Mouse (Mus musculus): ENCODE results near the gene Trpm3.

The Trpm3 gene

DNA sequence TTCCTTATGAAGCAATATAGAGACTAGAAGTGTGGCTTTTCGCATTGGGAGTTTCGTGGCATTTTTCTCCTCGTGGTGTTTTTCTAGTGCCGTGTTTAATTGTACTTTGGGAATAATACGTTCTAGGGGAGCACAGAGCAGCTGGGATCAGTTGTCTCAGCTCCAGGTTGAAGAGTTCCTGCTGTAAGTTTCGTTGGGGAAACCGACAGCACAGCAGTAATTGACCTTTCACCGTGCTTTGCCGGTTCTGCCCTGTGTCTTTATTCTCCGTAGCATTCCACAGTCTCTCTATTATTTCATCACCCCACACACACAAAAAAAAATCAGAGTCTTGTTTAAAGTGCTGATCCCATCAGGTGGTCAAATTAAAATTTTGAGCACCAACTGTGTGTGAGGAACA lies 496.8 kb downstream of the Trpm3 start:
- DNase-seq (ENCODE audit: low spot score): peak; percentile 39

- no peak for DNase-seq (ENCODE audit: low spot score)
Measured at GRCm38 (mm10) chr19:22637786-22638185, 498.9 kb downstream of the Trpm3 start.

GRCm38 (mm10) chr19:22638394-22638954 lies 499.6 kb downstream of the Trpm3 start:
- DNase-seq (ENCODE audit: low spot score): no peak

- DNase-seq (ENCODE audit: low spot score): peak; percentile 59
Measured at GRCm38 (mm10) chr19:22642124-22642523, 503.3 kb downstream of the Trpm3 start.

DNA sequence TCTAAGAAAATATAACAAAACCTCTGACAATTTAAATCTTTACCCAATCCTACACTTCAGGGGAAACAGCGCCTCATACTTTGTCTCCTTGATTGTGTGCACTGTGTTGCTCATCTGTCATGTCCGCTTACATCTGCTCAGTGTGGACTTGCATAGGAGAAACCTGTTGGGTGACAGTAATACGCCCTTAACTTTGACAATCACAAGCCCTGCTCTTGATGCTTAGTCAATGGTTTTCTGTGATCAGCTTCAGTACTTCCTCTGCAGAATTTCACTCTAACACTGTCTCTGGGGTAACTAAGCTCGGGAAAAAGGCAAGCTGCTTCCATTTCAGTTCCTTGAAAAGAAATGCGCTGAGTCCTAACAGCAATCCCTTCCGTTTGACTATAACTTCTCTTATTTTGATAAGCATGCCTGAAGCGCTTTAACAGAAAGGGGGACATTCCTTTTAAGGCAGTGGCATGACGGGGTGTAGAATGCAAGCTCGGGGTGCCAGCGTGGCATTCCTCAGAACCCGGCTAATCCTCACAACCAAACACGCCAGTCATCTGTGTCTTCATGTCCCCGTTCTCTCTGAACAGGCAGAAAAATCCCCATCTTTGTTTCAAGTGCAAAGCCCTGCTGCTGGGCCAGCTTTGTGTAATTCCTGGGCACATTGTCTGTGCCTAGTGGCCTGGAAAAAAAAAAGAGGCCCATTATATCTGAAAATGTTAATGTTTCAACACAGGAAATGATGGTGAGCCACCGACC lies 517.8 kb downstream of the Trpm3 start:
- no peak for DNase-seq (ENCODE audit: low spot score)

GRCm38 (mm10) chr19:22657251-22657650 lies 518.4 kb downstream of the Trpm3 start:
- peak; percentile 34 for DNase-seq (ENCODE audit: low spot score)

- no peak for DNase-seq (ENCODE audit: low spot score)
Measured at GRCm38 (mm10) chr19:22665401-22665800, 526.6 kb downstream of the Trpm3 start.

DNA sequence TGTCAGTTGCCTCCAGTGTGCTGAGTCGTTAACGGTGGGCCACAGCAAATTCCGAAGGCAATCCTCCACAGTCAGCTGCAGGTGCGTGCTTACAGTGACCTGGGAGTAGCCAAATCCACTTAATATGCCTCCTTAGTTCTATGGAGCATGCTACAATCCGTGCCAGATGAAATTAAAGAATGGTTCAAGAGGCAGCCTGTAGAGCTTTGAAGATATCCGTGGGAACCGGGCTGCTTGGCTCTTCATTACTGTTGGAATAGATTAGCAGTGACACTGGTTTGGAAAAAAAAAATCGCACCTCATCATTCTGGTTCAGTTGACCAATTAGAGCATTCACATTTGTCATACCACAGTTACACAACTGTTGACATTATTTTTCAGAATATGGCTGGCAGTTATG lies 531.4 kb downstream of the Trpm3 start:
- DNase-seq (ENCODE audit: low spot score): no peak

GRCm38 (mm10) chr19:22672892-22673291 lies 534.0 kb downstream of the Trpm3 start:
- no peak for DNase-seq (ENCODE audit: low spot score)

DNA sequence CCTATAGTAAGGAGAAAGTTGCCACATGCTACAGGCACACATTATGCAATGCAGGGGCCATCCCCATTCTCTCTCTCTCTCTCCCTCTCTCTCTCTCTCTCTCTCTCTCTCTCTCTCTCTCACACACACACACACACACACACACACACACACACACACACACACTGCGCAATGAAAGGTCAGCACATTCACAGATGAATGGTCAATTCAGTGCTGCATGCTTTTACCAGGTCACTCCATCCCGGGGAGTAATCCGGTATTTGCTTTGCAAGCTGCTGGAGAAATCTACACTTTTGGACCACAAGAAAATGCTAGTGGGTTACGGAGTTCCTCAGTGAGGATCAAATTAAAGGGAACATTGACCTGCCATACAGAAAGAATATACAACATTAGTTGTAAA lies 537.4 kb downstream of the Trpm3 start:
- DNase-seq (ENCODE audit: low spot score): no peak

- DNase-seq (ENCODE audit: low spot score): no peak
Measured at GRCm38 (mm10) chr19:22682238-22682637, 543.4 kb downstream of the Trpm3 start.

GRCm38 (mm10) chr19:22691995-22692394 lies 553.1 kb downstream of the Trpm3 start:
- no peak for DNase-seq (ENCODE audit: low spot score)

- DNase-seq (ENCODE audit: low spot score): no peak
Measured at GRCm38 (mm10) chr19:22692553-22692952, 553.7 kb downstream of the Trpm3 start.

- no peak for DNase-seq (ENCODE audit: low spot score)
Measured at GRCm38 (mm10) chr19:22692956-22693355, 554.1 kb downstream of the Trpm3 start.

DNA sequence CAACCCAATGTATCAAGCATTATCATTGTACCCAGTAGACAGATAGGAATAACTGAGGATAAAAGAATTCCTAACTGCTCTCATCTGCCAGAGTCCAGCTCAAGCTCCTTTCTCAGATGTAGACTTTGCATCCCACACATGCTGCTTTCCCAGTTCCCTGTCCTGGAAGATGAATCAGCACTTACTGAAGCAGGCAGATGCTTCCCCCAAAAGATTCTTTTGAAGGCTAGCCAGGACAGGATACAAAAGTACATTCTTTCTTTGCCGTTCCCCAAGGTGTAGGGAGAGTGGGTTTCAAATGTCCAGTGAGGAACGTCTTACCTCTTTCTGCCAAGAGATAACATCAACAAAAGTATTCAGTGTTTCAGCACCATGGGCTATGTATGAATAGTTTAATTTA lies 556.6 kb downstream of the Trpm3 start:
- no peak for DNase-seq (ENCODE audit: low spot score)

GRCm38 (mm10) chr19:22698737-22699136 lies 559.9 kb downstream of the Trpm3 start:
- DNase-seq (ENCODE audit: low spot score): no peak

- DNase-seq (ENCODE audit: low spot score): no peak
Measured at GRCm38 (mm10) chr19:22700871-22701651, 562.2 kb downstream of the Trpm3 start.

DNA sequence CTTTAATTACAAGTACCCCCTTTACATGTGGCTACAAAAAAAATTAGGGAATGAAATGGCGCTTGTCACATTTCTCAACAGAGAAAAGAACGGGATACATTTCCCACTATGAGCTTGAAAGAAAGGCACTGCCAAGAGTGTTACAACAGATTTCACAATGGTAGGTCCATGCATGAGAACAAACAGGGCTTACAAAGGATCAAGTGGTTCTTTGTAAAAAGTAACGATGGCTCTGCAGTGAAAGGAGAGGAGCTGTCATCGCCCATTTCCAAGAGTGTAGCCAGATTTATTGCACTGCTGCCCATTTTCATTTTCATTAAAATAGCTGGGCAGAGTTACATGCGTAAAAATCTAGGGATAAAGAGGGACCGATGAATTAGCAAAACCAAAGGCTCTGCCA lies 565.0 kb downstream of the Trpm3 start:
- no peak for DNase-seq (ENCODE audit: low spot score)

DNA sequence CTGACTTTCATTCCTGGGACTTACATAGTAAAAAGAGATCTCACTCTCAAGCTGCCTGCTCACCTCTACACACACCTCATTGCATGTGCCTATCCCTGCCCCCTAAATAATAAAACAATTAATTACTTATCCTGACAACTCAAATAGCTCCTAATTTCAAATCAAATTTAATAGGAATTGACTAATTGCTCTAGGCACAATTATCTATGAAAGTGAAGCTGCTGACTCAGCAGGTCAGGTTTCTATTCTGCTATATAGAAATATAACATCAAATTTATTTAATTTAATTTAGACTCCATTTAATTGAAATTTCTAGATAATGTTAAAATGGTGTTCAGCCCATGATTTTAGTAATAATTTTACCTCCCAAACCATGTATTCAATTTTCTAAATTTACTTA lies 566.6 kb downstream of the Trpm3 start:
- DNase-seq (ENCODE audit: low spot score): no peak

DNA sequence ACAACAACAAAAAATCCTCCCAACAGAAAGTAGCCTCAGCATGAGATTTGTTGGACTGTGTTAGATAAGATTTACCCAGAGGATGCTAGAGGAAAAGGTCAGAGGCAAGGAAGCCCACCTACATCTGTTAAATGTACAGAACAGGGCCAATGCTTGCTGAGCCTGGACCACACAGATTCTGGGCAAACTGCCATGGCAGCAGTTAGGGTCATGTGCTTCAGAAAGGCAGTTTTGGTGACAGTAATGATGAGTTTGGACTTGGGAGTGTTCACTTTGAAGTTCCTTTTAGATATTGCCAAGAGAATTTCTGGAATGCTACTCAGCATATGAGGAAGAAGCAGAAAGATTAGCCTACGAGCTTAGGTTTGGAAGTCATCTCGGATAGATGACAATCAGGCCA lies 580.2 kb downstream of the Trpm3 start:
- no peak for DNase-seq (ENCODE audit: low spot score)

DNA sequence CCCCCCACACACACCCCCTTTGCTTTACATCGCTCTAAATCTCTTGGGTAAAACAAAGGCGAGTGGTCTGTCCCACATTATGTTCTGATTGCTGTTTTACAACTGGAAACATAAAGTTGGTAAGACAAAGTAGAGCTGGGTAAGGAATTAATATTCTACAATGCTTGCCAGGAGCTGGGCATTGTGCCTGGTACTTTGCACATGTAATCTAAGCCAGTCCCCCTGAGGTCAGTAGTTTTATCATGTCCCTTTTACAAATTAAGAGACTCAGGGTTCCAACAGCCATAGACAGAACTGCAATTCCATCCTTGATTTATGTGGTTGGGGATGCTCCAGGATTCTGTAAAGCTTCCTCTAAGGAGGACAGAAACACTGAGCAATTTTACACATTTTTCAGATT lies 591.0 kb downstream of the Trpm3 start:
- no peak for DNase-seq (ENCODE audit: low spot score)

GRCm38 (mm10) chr19:22730971-22731370 lies 592.1 kb downstream of the Trpm3 start:
- DNase-seq (ENCODE audit: low spot score): no peak

- DNase-seq (ENCODE audit: low spot score): peak; percentile 22
Measured at GRCm38 (mm10) chr19:22736870-22737269, 598.0 kb downstream of the Trpm3 start.
